Mouse (Mus musculus) lung, adult 2 months (tissue): ENCODE data around the gene Egln3. TPM values are rescaled to one million over a fixed set of nuclear protein-coding genes. Genes with fewer than 3 reads are reported as not detected.

Experiments
- DNase-seq: peaks from one replicate; pipeline ENCODE4 v3.0.0; 2022
- H3K4me1 ChIP-seq: fragments of 200-500 bp; 2 replicates; pipeline ENCODE4 v1.6.1; 2011; ENCODE audit warnings: low read length; ENCODE audit not compliant: control insufficient read depth, insufficient read depth
- H3K4me3 ChIP-seq: fragments of 200-500 bp; replicated peaks from 2 replicates; pipeline ENCODE3; 2011; ENCODE audit warnings: low read depth, mild to moderate bottlenecking, control low read depth, low read length; ENCODE audit errors: extremely low read depth
- CTCF ChIP-seq: fragments of 200-500 bp; IDR thresholded peaks from 2 replicates; pipeline ENCODE4 v1.5.1; 2011; ENCODE audit warnings: mild to moderate bottlenecking, low read length, control low read depth; ENCODE audit not compliant: insufficient read depth
- POLR2A ChIP-seq: fragments of 200-500 bp; IDR thresholded peaks from 2 replicates; pipeline ENCODE4 v1.6.1; 2011; ENCODE audit warnings: low read depth, mild to moderate bottlenecking, control low read depth, low read length, borderline replicate concordance; ENCODE audit errors: extremely low read depth
- WGBS: fragments of 180-500 bp; shearing (Covaris S2); methylation state at CpG from one replicate; pipeline ENCODE4 v1.1.7; 2018; 5-methylcytosine and 5-hydroxymethylcytosine counted together
- polyA plus RNA-seq: library from polyadenylated mRNA; depleted of rRNA; stranded (reverse); fragments of >200 nt; gene quantifications from 2 replicates; pipeline ENCODE4 v1.2.3, GENCODE M21; 2012

Gene Egln3
- polyA plus RNA-seq, 1 experiment = 9.2 TPM

GRCm38 (mm10) chr12:54194159-54194558 lies 9.5 kb downstream of the Egln3 start:
- DNase-seq = no peak
- TF ChIP-seq CTCF (no peak), POLR2A (no peak)
- Histone ChIP-seq H3K4me3 (no peak overlapping the region), H3K4me1 (peaks cover 5% of the 10 kb centered on the region; the same call in 1 of the 2 replicates)
- WGBS = 81% methylated on average over 5 of the region's 5 CpGs

GRCm38 (mm10) chr12:54192305-54192661 lies 11.4 kb downstream of the Egln3 start:
- Histone ChIP-seq H3K4me1 (peaks cover 7% of the 10 kb centered on the region; the same call in 1 of the 2 replicates), H3K4me3 (no peak overlapping the region)
- no peak for DNase-seq
- TF ChIP-seq POLR2A (no peak), CTCF (no peak)
- 8% methylated on average over 5 of the region's 5 CpGs for WGBS

- peak; percentile 60 for DNase-seq
- Histone ChIP-seq H3K4me3 (peak overlapping the region; percentile 20), H3K4me1 (peaks cover 7% of the 10 kb centered on the region; the same call in 1 of the 2 replicates)
- WGBS = 4% methylated on average over 19 of the region's 19 CpGs
- no peak for TF ChIP-seq POLR2A
- no peak for TF ChIP-seq CTCF
Measured at GRCm38 (mm10) chr12:54191608-54192304, 11.9 kb downstream of the Egln3 start.

GRCm38 (mm10) chr12:54191181-54191580 lies 12.5 kb downstream of the Egln3 start:
- 32% methylated on average over 9 of the region's 9 CpGs for WGBS
- peak; percentile 10 for DNase-seq
- TF ChIP-seq CTCF = no peak
- Histone ChIP-seq H3K4me1 (peaks cover 7% of the 10 kb centered on the region; the same call in 1 of the 2 replicates), H3K4me3 (no peak overlapping the region)

GRCm38 (mm10) chr12:54187812-54188600 lies 15.7 kb downstream of the Egln3 start:
- 37% methylated on average over 17 of the region's 17 CpGs for WGBS
- DNase-seq = no peak
- peaks cover 7% of the 10 kb centered on the region; the same call in 1 of the 2 replicates for H3K4me1 ChIP-seq

GRCm38 (mm10) chr12:54186926-54187623 lies 16.6 kb downstream of the Egln3 start:
- TF ChIP-seq CTCF (no peak), POLR2A (no peak)
- no peak for DNase-seq
- H3K4me3 ChIP-seq = no peak overlapping the region
- H3K4me1 ChIP-seq = peaks cover 5% of the 10 kb centered on the region; the same call in 1 of the 2 replicates
- 35% methylated on average over 14 of the region's 14 CpGs for WGBS

More at GRCm38 (mm10) chr12:54187812-54188600, 15.7 kb downstream of the Egln3 start:
- TF ChIP-seq CTCF (no peak), POLR2A (no peak)
- H3K4me3 ChIP-seq = no peak overlapping the region

- no peak for DNase-seq
- 89% methylated on average over 7 of the region's 7 CpGs for WGBS
- H3K4me3 ChIP-seq = no peak overlapping the region
- no peak for TF ChIP-seq CTCF
- no peak for TF ChIP-seq POLR2A
- 0 out of 2 replicates have a peak, but pooled peaks cover 2% of the 10 kb centered on the region for H3K4me1 ChIP-seq
Measured at GRCm38 (mm10) chr12:54184264-54184663, 19.4 kb downstream of the Egln3 start.

- TF ChIP-seq CTCF (no peak), POLR2A (no peak)
- 80% methylated on average over 3 of the region's 3 CpGs for WGBS
- H3K4me1 ChIP-seq = no peaks in the 10 kb centered on the region
Measured at GRCm38 (mm10) chr12:54178323-54178722, 25.3 kb downstream of the Egln3 start.

GRCm38 (mm10) chr12:54168786-54169185 lies 34.9 kb downstream of the Egln3 start:
- 71% methylated on average over 4 of the region's 4 CpGs for WGBS
- Histone ChIP-seq H3K4me3 (no peak overlapping the region), H3K4me1 (no peaks in the 10 kb centered on the region)
- no peak for DNase-seq
- TF ChIP-seq CTCF (no peak), POLR2A (no peak)

More at GRCm38 (mm10) chr12:54178323-54178722, 25.3 kb downstream of the Egln3 start:
- H3K4me3 ChIP-seq = no peak overlapping the region
- DNase-seq = no peak

- Histone ChIP-seq H3K4me1 (no peaks in the 10 kb centered on the region), H3K4me3 (no peak overlapping the region)
- WGBS = 95% methylated on average over 6 of the region's 6 CpGs
- no peak for DNase-seq
- TF ChIP-seq CTCF = 0 out of 2 replicates have a peak, but pooled peaks have one; percentile 15
- no peak for TF ChIP-seq POLR2A
Measured at GRCm38 (mm10) chr12:54167737-54168136, 35.9 kb downstream of the Egln3 start.
